Mouse (Mus musculus): ENCODE results near the gene Rplp2. TPM values are rescaled to one million over a fixed set of nuclear protein-coding genes. Genes with fewer than 3 reads are reported as not detected.

The Rplp2 gene
- polyA plus RNA-seq, 1 experiment from 2014 or later: 1,535 TPM

DNA sequence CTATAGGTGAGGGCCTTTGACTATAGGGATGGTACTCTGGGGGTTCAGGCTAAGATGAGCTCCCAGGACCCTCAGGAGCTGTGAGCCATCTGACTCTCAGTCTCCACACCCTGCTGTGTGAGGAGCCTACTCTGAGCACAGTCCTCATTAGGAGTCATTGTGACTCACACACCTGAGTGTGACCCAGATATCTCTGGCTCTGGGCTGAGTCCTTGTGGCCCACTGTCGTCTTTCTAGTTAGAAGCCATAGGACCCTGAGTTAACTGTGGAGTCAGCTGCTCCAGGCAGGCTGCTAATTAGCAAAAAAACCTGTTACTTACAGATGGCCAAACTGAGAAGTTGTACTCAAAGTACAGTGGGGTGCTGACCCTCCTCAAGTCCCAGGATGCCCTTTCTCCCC is 46.6 kb downstream of the Rplp2 start:
- H3K27me3 ChIP-seq (ENCODE audit: control insufficient read depth, insufficient read depth, low read length): no peaks in the 10 kb centered on the region
- no peaks in the 10 kb centered on the region for H3K9me3 ChIP-seq (ENCODE audit: control insufficient read depth, low read depth, low read length)
- H3K9ac ChIP-seq (replicated peaks; ENCODE audit: low read depth, low read length): no peak overlapping the region
- no peaks in the 10 kb centered on the region for H3K4me1 ChIP-seq (ENCODE audit: control insufficient read depth, insufficient read depth, low read length)
- H3K4me3 ChIP-seq (ENCODE audit: low read depth, low read length): no peak overlapping the region
- no peak overlapping the region for H3K4me2 ChIP-seq (replicated peaks; ENCODE audit: low read depth, low read length)
- no peak for ATAC-seq (ENCODE audit: insufficient number of reproducible peaks, insufficient read depth, low FRiP score, low read depth)
- H3K27ac ChIP-seq (ENCODE audit: low read length): no peak overlapping the region
- WGBS: 83% methylated on average over 1 of the region's 1 CpGs
- peaks cover 18% of the 10 kb centered on the region for H3K36me3 ChIP-seq (ENCODE audit: control insufficient read depth, insufficient read depth, low read length)

DNA sequence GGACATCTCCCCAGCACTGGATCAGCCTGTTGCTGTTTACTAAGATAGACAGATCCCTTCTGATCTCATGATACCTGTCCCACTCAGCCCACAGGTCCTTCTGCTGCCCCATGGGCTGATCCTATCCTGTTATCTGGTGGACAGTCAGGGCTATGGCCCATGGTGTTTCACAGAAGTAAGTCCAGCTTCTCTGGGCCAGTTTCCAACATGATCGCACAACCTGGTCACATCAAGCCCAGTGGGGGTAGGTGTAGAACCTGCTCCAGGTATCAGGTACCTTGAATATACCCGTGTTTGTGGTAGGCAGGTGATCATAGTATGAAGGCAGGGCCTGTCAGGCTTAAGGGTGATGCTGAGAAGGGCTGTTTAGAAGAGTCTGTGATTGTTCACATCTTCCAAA is 48.2 kb downstream of the Rplp2 start:
- no peak overlapping the region for H3K27ac ChIP-seq (ENCODE audit: low read length)
- no peak overlapping the region for H3K4me3 ChIP-seq (ENCODE audit: low read depth, low read length)
- no peak overlapping the region for H3K9ac ChIP-seq (replicated peaks; ENCODE audit: low read depth, low read length)
- no peaks in the 10 kb centered on the region for H3K27me3 ChIP-seq (ENCODE audit: control insufficient read depth, insufficient read depth, low read length)
- H3K4me2 ChIP-seq (replicated peaks; ENCODE audit: low read depth, low read length): no peak overlapping the region
- peaks cover 21% of the 10 kb centered on the region for H3K36me3 ChIP-seq (ENCODE audit: control insufficient read depth, insufficient read depth, low read length)
- no peaks in the 10 kb centered on the region for H3K9me3 ChIP-seq (ENCODE audit: control insufficient read depth, low read depth, low read length)
- H3K4me1 ChIP-seq (ENCODE audit: control insufficient read depth, insufficient read depth, low read length): no peaks in the 10 kb centered on the region
- WGBS: 84% methylated on average over 2 of the region's 2 CpGs
- ATAC-seq (ENCODE audit: insufficient number of reproducible peaks, insufficient read depth, low FRiP score, low read depth): no peak

DNA sequence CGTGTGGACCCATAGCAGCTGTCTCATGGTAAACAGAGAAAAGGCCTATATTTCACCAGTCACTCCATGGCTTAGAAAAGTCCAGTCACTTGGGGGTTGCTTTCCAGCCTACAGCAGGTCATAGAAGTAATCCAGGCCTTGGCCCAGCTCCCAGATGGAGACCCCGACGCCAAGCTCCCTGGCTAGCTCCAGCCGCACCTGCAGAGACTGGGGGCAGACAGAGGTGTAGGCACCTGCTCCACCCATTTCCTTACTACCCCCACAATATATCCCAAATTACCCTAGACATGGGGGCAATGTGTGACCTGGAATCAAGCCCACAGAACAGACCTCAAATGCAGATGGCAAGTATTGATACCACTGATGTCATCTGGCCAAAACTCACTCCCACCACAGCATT is 48.8 kb downstream of the Rplp2 start:
- H3K4me1 ChIP-seq (ENCODE audit: control insufficient read depth, insufficient read depth, low read length): no peaks in the 10 kb centered on the region
- H3K9ac ChIP-seq (replicated peaks; ENCODE audit: low read depth, low read length): no peak overlapping the region
- 80% methylated on average over 4 of the region's 4 CpGs for WGBS
- no peak for ATAC-seq (ENCODE audit: insufficient number of reproducible peaks, insufficient read depth, low FRiP score, low read depth)
- no peak overlapping the region for H3K4me3 ChIP-seq (ENCODE audit: low read depth, low read length)
- no peak overlapping the region for H3K27ac ChIP-seq (ENCODE audit: low read length)
- no peaks in the 10 kb centered on the region for H3K9me3 ChIP-seq (ENCODE audit: control insufficient read depth, low read depth, low read length)
- H3K36me3 ChIP-seq (ENCODE audit: control insufficient read depth, insufficient read depth, low read length): peaks cover 18% of the 10 kb centered on the region
- no peaks in the 10 kb centered on the region for H3K27me3 ChIP-seq (ENCODE audit: control insufficient read depth, insufficient read depth, low read length)
- H3K4me2 ChIP-seq (replicated peaks; ENCODE audit: low read depth, low read length): no peak overlapping the region

DNA sequence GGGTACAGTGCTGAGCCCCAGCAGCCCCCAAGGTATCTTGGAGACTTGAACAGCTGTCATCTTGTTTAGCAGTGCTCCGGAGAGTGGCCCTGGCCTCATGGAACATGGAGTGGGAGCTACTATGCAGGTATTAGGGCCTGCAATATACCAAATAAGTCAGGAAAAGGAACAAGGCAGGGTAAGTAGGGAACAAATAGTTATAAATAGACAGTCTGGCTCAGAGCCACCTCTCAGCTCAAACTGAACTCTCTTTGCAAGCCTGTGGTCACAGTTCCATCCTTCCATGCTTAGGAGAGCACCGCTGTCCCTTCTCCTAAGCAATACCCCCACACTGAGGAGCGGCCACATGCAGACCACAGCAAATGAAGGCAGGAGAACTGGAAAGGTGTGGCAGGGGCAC is 50.4 kb downstream of the Rplp2 start:
- H3K9me3 ChIP-seq (ENCODE audit: control insufficient read depth, low read depth, low read length): no peaks in the 10 kb centered on the region
- ATAC-seq (ENCODE audit: insufficient number of reproducible peaks, insufficient read depth, low FRiP score, low read depth): no peak
- H3K36me3 ChIP-seq (ENCODE audit: control insufficient read depth, insufficient read depth, low read length): peaks cover 11% of the 10 kb centered on the region
- no peak overlapping the region for H3K9ac ChIP-seq (replicated peaks; ENCODE audit: low read depth, low read length)
- H3K4me2 ChIP-seq (replicated peaks; ENCODE audit: low read depth, low read length): no peak overlapping the region
- no peak overlapping the region for H3K27ac ChIP-seq (ENCODE audit: low read length)
- H3K27me3 ChIP-seq (ENCODE audit: control insufficient read depth, insufficient read depth, low read length): no peaks in the 10 kb centered on the region
- 86% methylated on average over 3 of the region's 3 CpGs for WGBS
- H3K4me1 ChIP-seq (ENCODE audit: control insufficient read depth, insufficient read depth, low read length): no peaks in the 10 kb centered on the region
- H3K4me3 ChIP-seq (ENCODE audit: low read depth, low read length): no peak overlapping the region

Other genes starting within 250 kb of the Rplp2 start
- 1.7 and 2.3 TPM in 2 replicates for gene Lmntd2, start 233.3 kb upstream of the Rplp2 start, polyA plus RNA-seq (2014; fragmentation: Nextera tagmentation; extraction: Ambion mirVana)
- gene Rassf7, start 231.5 kb upstream of the Rplp2 start, polyA plus RNA-seq (2014; fragmentation: Nextera tagmentation; extraction: Ambion mirVana): 57.2 and 59.2 TPM in 2 replicates
- gene Phrf1, start 218.6 kb upstream of the Rplp2 start, polyA plus RNA-seq (2014; fragmentation: Nextera tagmentation; extraction: Ambion mirVana): 69.0 and 72.1 TPM in 2 replicates
- gene Irf7, start 180.9 kb upstream of the Rplp2 start, polyA plus RNA-seq (2014; fragmentation: Nextera tagmentation; extraction: Ambion mirVana): 1.4 and 1.6 TPM in 2 replicates
- 1.6 and 1.7 TPM in 2 replicates for gene Cdhr5, start 170.6 kb upstream of the Rplp2 start, polyA plus RNA-seq (2014; fragmentation: Nextera tagmentation; extraction: Ambion mirVana)
- gene Sct, start 168.2 kb upstream of the Rplp2 start, polyA plus RNA-seq (2014; fragmentation: Nextera tagmentation; extraction: Ambion mirVana): 9.1 and 10.5 TPM in 2 replicates
- 0.20 and 0.35 TPM in 2 replicates for gene Drd4, start 155.4 kb upstream of the Rplp2 start, polyA plus RNA-seq (2014; fragmentation: Nextera tagmentation; extraction: Ambion mirVana)
- 80.2 and 82.9 TPM in 2 replicates for gene Deaf1, start 119.7 kb upstream of the Rplp2 start, polyA plus RNA-seq (2014; fragmentation: Nextera tagmentation; extraction: Ambion mirVana)
- 30.8 and 32.4 TPM in 2 replicates for gene Tmem80, start 119.6 kb upstream of the Rplp2 start, polyA plus RNA-seq (2014; fragmentation: Nextera tagmentation; extraction: Ambion mirVana)
- 28.1 and 30.6 TPM in 2 replicates for gene Eps8l2, start 108.5 kb upstream of the Rplp2 start, polyA plus RNA-seq (2014; fragmentation: Nextera tagmentation; extraction: Ambion mirVana)
- gene Taldo1, start 55.2 kb upstream of the Rplp2 start, polyA plus RNA-seq (2014; fragmentation: Nextera tagmentation; extraction: Ambion mirVana): 252 and 262 TPM in 2 replicates
- 57.8 and 61.4 TPM in 2 replicates for gene Gatd1, start 33.2 kb upstream of the Rplp2 start, polyA plus RNA-seq (2014; fragmentation: Nextera tagmentation; extraction: Ambion mirVana)
- 1.8 and 1.9 TPM in 2 replicates for gene Cend1, start 17.9 kb upstream of the Rplp2 start, polyA plus RNA-seq (2014; fragmentation: Nextera tagmentation; extraction: Ambion mirVana)
- 31.5 and 34.0 TPM in 2 replicates for gene Slc25a22, start 9.5 kb upstream of the Rplp2 start, polyA plus RNA-seq (2014; fragmentation: Nextera tagmentation; extraction: Ambion mirVana)
- 8.5 and 10.1 TPM in 2 replicates for gene Pidd1, start 3.3 kb upstream of the Rplp2 start, polyA plus RNA-seq (2014; fragmentation: Nextera tagmentation; extraction: Ambion mirVana)
- 21.7 and 26.0 TPM in 2 replicates for gene Pnpla2, start 7.8 kb downstream of the Rplp2 start, polyA plus RNA-seq (2014; fragmentation: Nextera tagmentation; extraction: Ambion mirVana)
- 15.5 and 20.2 TPM in 2 replicates for gene Cracr2b, start 13.7 kb downstream of the Rplp2 start, polyA plus RNA-seq (2014; fragmentation: Nextera tagmentation; extraction: Ambion mirVana)
- 87.0 and 94.0 TPM in 2 replicates for gene Cd151, start 20.0 kb downstream of the Rplp2 start, polyA plus RNA-seq (2014; fragmentation: Nextera tagmentation; extraction: Ambion mirVana)
- 65.1 and 72.3 TPM in 2 replicates for gene Polr2l, start 27.8 kb downstream of the Rplp2 start, polyA plus RNA-seq (2014; fragmentation: Nextera tagmentation; extraction: Ambion mirVana)
- gene Tspan4, start 27.9 kb downstream of the Rplp2 start, polyA plus RNA-seq (2014; fragmentation: Nextera tagmentation; extraction: Ambion mirVana): 72.1 and 76.7 TPM in 2 replicates
- gene Chid1, start 92.5 kb downstream of the Rplp2 start, polyA plus RNA-seq (2014; fragmentation: Nextera tagmentation; extraction: Ambion mirVana): 37.4 and 38.3 TPM in 2 replicates
- gene Ap2a2, start 114.8 kb downstream of the Rplp2 start, polyA plus RNA-seq (2014; fragmentation: Nextera tagmentation; extraction: Ambion mirVana): 70.4 and 71.8 TPM in 2 replicates
- 1.2 and 1.6 TPM in 2 replicates for gene Muc6, start 207.9 kb downstream of the Rplp2 start, polyA plus RNA-seq (2014; fragmentation: Nextera tagmentation; extraction: Ambion mirVana)
- gene Muc2, start 243.0 kb downstream of the Rplp2 start, polyA plus RNA-seq (2014; fragmentation: Nextera tagmentation; extraction: Ambion mirVana): 0.45 and 0.57 TPM in 2 replicates

All from stomach, embryonic 14.5 days (tissue).